Mouse (Mus musculus) midbrain, embryonic 14.5 days (tissue): ENCODE results near the gene Fgfr2. TPM values are rescaled to one million over a fixed set of nuclear protein-coding genes. Genes with fewer than 3 reads are reported as not detected.
A peak's percentile ranks its signal among the peaks of the same experiment; 100 is the strongest.

Experiments used
- ATAC-seq: fragments of 200-750 bp; cut with Nextera tagmentation; 2 replicates; pipeline ENCODE4 v1.8.0; 2017; ENCODE audit warnings: moderate number of reproducible peaks, moderate library complexity; ENCODE audit not compliant: low FRiP score, low TSS enrichment
- DNase-seq: peaks from one replicate; pipeline ENCODE4 v3.0.0-alpha.2; 2015
- H3K27ac ChIP-seq: fragments of 300-500 bp; sonication (generic); replicated peaks from 2 replicates; pipeline ENCODE4 v1.5.1; 2014; ENCODE audit warnings: mild to moderate bottlenecking, low read depth, low read length, moderate library complexity
- H3K27me3 ChIP-seq: fragments of 300-500 bp; sonication (generic); 2 replicates; pipeline ENCODE4 v1.6.1; 2014; ENCODE audit warnings: low read length, control low read depth, mixed read lengths; ENCODE audit not compliant: control insufficient read depth, insufficient read depth
- H3K36me3 ChIP-seq: fragments of 300-500 bp; sonication (generic); 2 replicates; pipeline ENCODE4 v1.6.1; 2014; ENCODE audit warnings: low read length, control low read depth; ENCODE audit not compliant: control insufficient read depth, insufficient read depth
- H3K4me1 ChIP-seq: fragments of 300-500 bp; sonication (generic); 2 replicates; pipeline ENCODE4 v1.6.1; 2014; ENCODE audit warnings: mild to moderate bottlenecking, antibody characterized with exemption, low read length, control low read depth; ENCODE audit not compliant: control insufficient read depth, insufficient read depth
- H3K4me2 ChIP-seq: fragments of 300-500 bp; sonication (generic); 2 replicates; pipeline ENCODE4 v1.6.1; 2014; ENCODE audit warnings: mild to moderate bottlenecking, low read length, moderate library complexity
- H3K4me3 ChIP-seq: fragments of 300-500 bp; sonication (generic); replicated peaks from 2 replicates; pipeline ENCODE4 v1.5.1; 2014; ENCODE audit warnings: low read depth, low read length
- H3K9ac ChIP-seq: fragments of 300-500 bp; sonication (generic); replicated peaks from 2 replicates; pipeline ENCODE4 v1.6.1; 2014; ENCODE audit warnings: mild to moderate bottlenecking, low read length, moderate library complexity
- H3K9me3 ChIP-seq: fragments of 300-500 bp; sonication (generic); 2 replicates; pipeline ENCODE4 v1.6.1; 2016; ENCODE audit warnings: low read length, control low read depth, mixed read lengths; ENCODE audit not compliant: control insufficient read depth
- WGBS: fragments of 180-500 bp; shearing (Covaris S2); extraction: QIAGEN DNeasy Blood & Tissue Kit; methylation state at CpG from one replicate; pipeline ENCODE4 v1.1.7; 2014; 5-methylcytosine and 5-hydroxymethylcytosine counted together
- polyA plus RNA-seq: library from polyadenylated mRNA; unstranded; fragments of >200 nt; fragmentation: Nextera tagmentation; extraction: Ambion mirVana; gene quantifications from 2 replicates; pipeline ENCODE4 v1.2.1, GENCODE M21; 2014

The Fgfr2 gene
- polyA plus RNA-seq, 1 experiment from 2014 or later: 28.1 TPM

- Histone ChIP-seq H3K9me3 (no peaks in the 10 kb centered on the region), H3K27me3 (no peaks in the 10 kb centered on the region), H3K4me1 (peaks cover 12% of the 10 kb centered on the region; the same call in 1 of the 2 replicates), H3K9ac (0 out of 2 replicates have a peak overlapping the region, but pooled peaks have one; percentile 12), H3K4me2 (peak overlapping the region; percentile 40), H3K36me3 (no peaks in the 10 kb centered on the region), H3K27ac (0 out of 2 replicates have a peak overlapping the region, but pooled peaks have one; percentile 27), H3K4me3 (no peak overlapping the region)
- WGBS: 6% methylated on average over 9 of the region's 9 CpGs
- DNase-seq: peak; percentile 68
- ATAC-seq: no peak
Measured at GRCm38 (mm10) chr7:131722783-131723575, 1400.2 kb downstream of the Fgfr2 start.

- peak overlapping the region; percentile 40 for H3K4me2 ChIP-seq
- H3K27me3 ChIP-seq: no peaks in the 10 kb centered on the region
- H3K4me3 ChIP-seq: no peak overlapping the region
- no peak overlapping the region for H3K9ac ChIP-seq
- DNase-seq: peak; percentile 31
- H3K36me3 ChIP-seq: no peaks in the 10 kb centered on the region
- peaks cover 12% of the 10 kb centered on the region; the same call in 1 of the 2 replicates for H3K4me1 ChIP-seq
- no peak overlapping the region for H3K27ac ChIP-seq
- H3K9me3 ChIP-seq: no peaks in the 10 kb centered on the region
- WGBS: 21% methylated on average over 4 of the region's 4 CpGs
- ATAC-seq: no peak
Measured at GRCm38 (mm10) chr7:131722316-131722715, 1400.8 kb downstream of the Fgfr2 start.

GRCm38 (mm10) chr7:131718280-131718679, 1404.9 kb downstream of the Fgfr2 start:
- Histone ChIP-seq H3K27me3 (no peaks in the 10 kb centered on the region), H3K9ac (no peak overlapping the region), H3K36me3 (no peaks in the 10 kb centered on the region), H3K27ac (no peak overlapping the region), H3K4me3 (no peak overlapping the region), H3K4me2 (no peak overlapping the region), H3K4me1 (peaks cover 10% of the 10 kb centered on the region; the same call in 1 of the 2 replicates), H3K9me3 (no peaks in the 10 kb centered on the region)
- ATAC-seq (no peak), DNase-seq (no peak)
- 25% methylated on average over 3 of the region's 3 CpGs for WGBS

GRCm38 (mm10) chr7:131713076-131713475, 1410.1 kb downstream of the Fgfr2 start:
- no peak for ATAC-seq
- Histone ChIP-seq H3K36me3 (no peaks in the 10 kb centered on the region), H3K4me2 (no peak overlapping the region), H3K9ac (no peak overlapping the region), H3K27ac (no peak overlapping the region), H3K9me3 (no peaks in the 10 kb centered on the region), H3K4me1 (no peaks in the 10 kb centered on the region), H3K4me3 (no peak overlapping the region), H3K27me3 (no peaks in the 10 kb centered on the region)
- 87% methylated on average over 9 of the region's 9 CpGs for WGBS
- no peak for DNase-seq

- DNase-seq: no peak
- WGBS: 14% methylated on average over 3 of the region's 3 CpGs
Measured at GRCm38 (mm10) chr7:131696889-131697288, 1426.3 kb downstream of the Fgfr2 start.

GRCm38 (mm10) chr7:131687324-131687723, 1435.8 kb downstream of the Fgfr2 start:
- Histone ChIP-seq H3K27ac (no peak overlapping the region), H3K4me2 (no peak overlapping the region), H3K27me3 (no peaks in the 10 kb centered on the region), H3K4me3 (no peak overlapping the region), H3K9me3 (no peaks in the 10 kb centered on the region), H3K36me3 (no peaks in the 10 kb centered on the region), H3K4me1 (no peaks in the 10 kb centered on the region), H3K9ac (no peak overlapping the region)
- ATAC-seq (no peak), DNase-seq (no peak)
- 100% methylated on average over 1 of the region's 1 CpGs for WGBS

More at GRCm38 (mm10) chr7:131696889-131697288, 1426.3 kb downstream of the Fgfr2 start:
- no peaks in the 10 kb centered on the region for H3K9me3 ChIP-seq
- no peak for ATAC-seq
- H3K27me3 ChIP-seq: no peaks in the 10 kb centered on the region
- H3K4me3 ChIP-seq: no peak overlapping the region
- no peaks in the 10 kb centered on the region for H3K36me3 ChIP-seq
- H3K4me1 ChIP-seq: no peaks in the 10 kb centered on the region
- no peak overlapping the region for H3K9ac ChIP-seq
- no peak overlapping the region for H3K27ac ChIP-seq
- H3K4me2 ChIP-seq: no peak overlapping the region

GRCm38 (mm10) chr7:131677126-131677525, 1446.0 kb downstream of the Fgfr2 start:
- DNase-seq: no peak
- WGBS: 98% methylated on average over 2 of the region's 2 CpGs

GRCm38 (mm10) chr7:131670586-131670985, 1452.6 kb downstream of the Fgfr2 start:
- no peaks in the 10 kb centered on the region for H3K4me1 ChIP-seq
- no peak overlapping the region for H3K4me3 ChIP-seq
- no peaks in the 10 kb centered on the region for H3K9me3 ChIP-seq
- ATAC-seq (no peak), DNase-seq (no peak)
- no peaks in the 10 kb centered on the region for H3K36me3 ChIP-seq
- H3K27me3 ChIP-seq: no peaks in the 10 kb centered on the region
- no peak overlapping the region for H3K27ac ChIP-seq
- no peak overlapping the region for H3K9ac ChIP-seq
- WGBS: 74% methylated on average over 6 of the region's 6 CpGs
- no peak overlapping the region for H3K4me2 ChIP-seq

More at GRCm38 (mm10) chr7:131677126-131677525, 1446.0 kb downstream of the Fgfr2 start:
- Histone ChIP-seq H3K9ac (no peak overlapping the region), H3K36me3 (no peaks in the 10 kb centered on the region), H3K27me3 (no peaks in the 10 kb centered on the region), H3K9me3 (no peaks in the 10 kb centered on the region), H3K27ac (no peak overlapping the region), H3K4me1 (no peaks in the 10 kb centered on the region), H3K4me3 (no peak overlapping the region), H3K4me2 (no peak overlapping the region)
- no peak for ATAC-seq

- Histone ChIP-seq H3K27ac (no peak overlapping the region), H3K9me3 (no peaks in the 10 kb centered on the region), H3K27me3 (no peaks in the 10 kb centered on the region), H3K36me3 (no peaks in the 10 kb centered on the region), H3K4me3 (no peak overlapping the region), H3K9ac (no peak overlapping the region), H3K4me1 (no peaks in the 10 kb centered on the region), H3K4me2 (no peak overlapping the region)
- no peak for DNase-seq
- no peak for ATAC-seq
- WGBS: 92% methylated on average over 4 of the region's 4 CpGs
Measured at GRCm38 (mm10) chr7:131669326-131669725, 1453.8 kb downstream of the Fgfr2 start.
